ENCODE assay signal across 25 mouse cellular contexts in genomic region chr7:107609622-107610255, GRCm38 (mm10). TPM values are rescaled to one million over a fixed set of nuclear protein-coding genes. Genes with fewer than 3 reads are reported as not detected.
DNase-seq lines count a peak whose midpoint lies in the region; ATAC-seq and TF ChIP-seq lines count a peak whose summit lies in the region.
"Had no signal": no experiment of that assay in that cellular context is flagged by ENCODE, and none has a peak within 500 bp of the region (broad histone marks: within the 10 kb centered on the region; RNA-seq: fewer than 3 reads in every experiment).

No protein-coding gene starts in this region.

- 58% methylated on average over 2 of the region's 2 CpGs for WGBS in spleen, adult 2 months
- 89% methylated on average over 2 of the region's 2 CpGs for WGBS in forebrain, embryonic 12.5 days

- TF ChIP-seq CTCF in spleen, adult 2 months (IDR thresholded peaks at IDR 0.05; ENCODE audit: extremely low read depth, insufficient read depth, insufficient read length, insufficient replicate concordance): no peak

- no peak overlapping the region for H3K4me3 ChIP-seq in spleen, adult 2 months (ENCODE audit: extremely low read depth, insufficient read depth, insufficient read length)
- no peak overlapping the region for H3K4me3 ChIP-seq in forebrain, embryonic 12.5 days (replicated peaks)
- H3K4me3 ChIP-seq: embryonic facial prominence, embryonic 12.5 days; heart, adult 2 months; heart, embryonic 15.5 days; hindbrain, embryonic 13.5 days had no signal

- no peaks in the 10 kb centered on the region for H3K9me3 ChIP-seq in forebrain, embryonic 12.5 days
- H3K9me3 ChIP-seq: embryonic facial prominence, embryonic 12.5 days; heart, embryonic 15.5 days; hindbrain, embryonic 13.5 days had no signal

- peaks cover 7% of the 10 kb centered on the region for H3K4me1 ChIP-seq in spleen, adult 2 months (ENCODE audit: control insufficient read depth, insufficient read depth, insufficient read length)
- no peaks in the 10 kb centered on the region for H3K4me1 ChIP-seq in forebrain, embryonic 12.5 days
- H3K4me1 ChIP-seq: embryonic facial prominence, embryonic 12.5 days; heart, embryonic 15.5 days; hindbrain, embryonic 13.5 days had no signal

- H3K27ac ChIP-seq in spleen, adult 2 months (ENCODE audit: insufficient read depth, low read length): peak overlapping the region; percentile 70
- no peak overlapping the region for H3K27ac ChIP-seq in forebrain, embryonic 12.5 days
- H3K27ac ChIP-seq: embryonic facial prominence, embryonic 12.5 days; heart, adult 2 months; heart, embryonic 15.5 days; hindbrain, embryonic 13.5 days; hindbrain, postnatal 0 days had no signal

- H3K9ac ChIP-seq in forebrain, embryonic 12.5 days: no peak overlapping the region
- H3K9ac ChIP-seq: embryonic facial prominence, embryonic 12.5 days; heart, embryonic 15.5 days; hindbrain, embryonic 13.5 days had no signal

- no peaks in the 10 kb centered on the region for H3K27me3 ChIP-seq in spleen, adult 2 months (ENCODE audit: control insufficient read depth, insufficient read depth, low read length)
- no peaks in the 10 kb centered on the region for H3K27me3 ChIP-seq in forebrain, embryonic 12.5 days
- H3K27me3 ChIP-seq: embryonic facial prominence, embryonic 12.5 days; heart, embryonic 15.5 days; hindbrain, embryonic 13.5 days; Patski had no signal

- no peak overlapping the region for H3K4me2 ChIP-seq in forebrain, embryonic 12.5 days
- H3K4me2 ChIP-seq: embryonic facial prominence, embryonic 12.5 days; heart, embryonic 11.5 days; heart, embryonic 15.5 days; hindbrain, embryonic 13.5 days had no signal

- no peak for TF ChIP-seq POLR2A in spleen, adult 2 months (IDR thresholded peaks at IDR 0.05; ENCODE audit: low read depth, low read length)

- no peaks in the 10 kb centered on the region for H3K36me3 ChIP-seq in spleen, adult 2 months (ENCODE audit: control insufficient read depth, insufficient read depth, low read length)
- no peaks in the 10 kb centered on the region for H3K36me3 ChIP-seq in forebrain, embryonic 12.5 days (replicated peaks)
- H3K36me3 ChIP-seq: embryonic facial prominence, embryonic 12.5 days; heart, embryonic 15.5 days; hindbrain, embryonic 13.5 days had no signal

- intact Hi-C loops in left cerebral cortex, postnatal 14 days (cut with DNase I): no loop called here

- DNase-seq in spleen, adult 2 months (ENCODE audit: low read depth in 1 of 2, low spot score in 2 of 2): peak in 1 of 2 experiments; percentile 57
- DNase-seq in spleen, adult 12 weeks (ENCODE audit: low spot score): no peak
- DNase-seq in induced T-regulatory cell, adult 2 months (ENCODE audit: low read depth): peak; percentile 44
- DNase-seq in cerebellum, postnatal 4 days (ENCODE audit: low spot score in 2 of 2): no peak
- DNase-seq in left cerebral cortex, postnatal 14 days (ENCODE audit: low spot score in 2 of 2): no peak
- DNase-seq: adrenal gland, adult 2 months; adrenal gland, postnatal 25 days; cerebellum, adult 2 months; cerebellum, postnatal 14 days; gastrocnemius, postnatal 10 days; heart, adult 2 months; heart, postnatal 14 days had no signal

- ATAC-seq in CD4-positive, CD25-positive, alpha-beta regulatory T cell, adult 4 months: peak; percentile 90
- no peak for ATAC-seq in forebrain, embryonic 12.5 days (ENCODE audit: low FRiP score)
- ATAC-seq: forebrain, embryonic 16.5 days; hindbrain, postnatal 0 days; Patski had no signal

RNA-seq across cellular contexts. Expression of gene Ppfibp2, which starts 14.7 kb away (rescaled TPM):
- polyA plus RNA-seq in spleen, adult 2 months (2012; rRNA removed): 5.4 and 5.5 TPM in 2 replicates
- 1 to 10 TPM; 1.0 to 1.5 TPM for polyA plus RNA-seq in CD4-positive, CD25-positive, alpha-beta regulatory T cell, adult 4 months (2017; shearing (Covaris generic))
- 1 to 10 TPM; 4.0 to 4.5 TPM for total RNA-seq in left cerebral cortex, postnatal 14 days (2021)
- polyA plus RNA-seq in forebrain, embryonic 12.5 days (2016; fragmentation: Nextera tagmentation; extraction: Ambion mirVana): 2.0 and 2.7 TPM in 2 replicates

RNA-seq across cellular contexts. Expression of gene 5330417H12Rik, which starts 15.2 kb away (rescaled TPM):
- not detected in 2 replicates for polyA plus RNA-seq in spleen, adult 2 months (2012; rRNA removed)
- polyA plus RNA-seq in CD4-positive, CD25-positive, alpha-beta regulatory T cell, adult 4 months (2017; shearing (Covaris generic)): not detected
- not detected for total RNA-seq in left cerebral cortex, postnatal 14 days (2021)
- polyA plus RNA-seq in forebrain, embryonic 12.5 days (2016; fragmentation: Nextera tagmentation; extraction: Ambion mirVana): not detected in 2 replicates
- total RNA-seq: adrenal gland, adult 2 months; adrenal gland, postnatal 25 days; gastrocnemius, postnatal 10 days; heart, adult 2 months; heart, postnatal 14 days; hematopoietic stem cell, adult 5-6 weeks; hindbrain, postnatal 0 days had no signal
- polyA plus RNA-seq: adrenal gland, adult 2 months; cerebellum, adult 2 months; cortical plate, adult 2 months; forebrain, embryonic 11.5 days; forebrain, embryonic 16.5 days; frontal cortex, adult 2 months; heart, adult 2 months; heart, embryonic 11.5 days; heart, embryonic 15.5 days; hindbrain, embryonic 13.5 days; hindbrain, postnatal 0 days; Patski had no signal

RNA-seq across cellular contexts. Expression of gene Olfml1, which starts 42.5 kb away (rescaled TPM):
- 2.4 and 3.5 TPM in 2 replicates for polyA plus RNA-seq in spleen, adult 2 months (2012; rRNA removed)
- polyA plus RNA-seq in CD4-positive, CD25-positive, alpha-beta regulatory T cell, adult 4 months (2017; shearing (Covaris generic)): under 1 TPM in 1 of 2 experiments, not detected in 1; 0.26 TPM
- 1 to 10 TPM; 5.9 to 6.4 TPM for total RNA-seq in left cerebral cortex, postnatal 14 days (2021)
- 4.1 and 5.7 TPM in 2 replicates for polyA plus RNA-seq in forebrain, embryonic 12.5 days (2016; fragmentation: Nextera tagmentation; extraction: Ambion mirVana)
- total RNA-seq: hematopoietic stem cell, adult 5-6 weeks had no signal
- polyA plus RNA-seq: Patski had no signal
